Mouse (Mus musculus) lung, embryonic 15.5 days (tissue): Measurements from ENCODE around the gene Pla2g2c. TPM values are rescaled to one million over a fixed set of nuclear protein-coding genes. Genes with fewer than 3 reads are reported as not detected.

Experiments
- ATAC-seq: fragments of 200-750 bp; cut with Nextera tagmentation; 2 replicates; pipeline ENCODE4 v1.8.0; 2017; ENCODE audit warnings: moderate number of reproducible peaks, borderline replicate concordance; ENCODE audit not compliant: low FRiP score, low TSS enrichment; ENCODE audit errors: extremely low read depth
- H3K27ac ChIP-seq: fragments of 300-500 bp; sonication (generic); 2 replicates; pipeline ENCODE4 v1.5.1; 2015; ENCODE audit warnings: moderate library complexity, mild to moderate bottlenecking, inconsistent platforms
- H3K27me3 ChIP-seq: fragments of 300-500 bp; sonication (generic); 2 replicates; pipeline ENCODE4 v1.6.1; 2015; ENCODE audit warnings: inconsistent platforms
- H3K36me3 ChIP-seq: fragments of 300-500 bp; sonication (generic); 2 replicates; pipeline ENCODE4 v1.6.1; 2015; ENCODE audit warnings: inconsistent platforms
- H3K4me1 ChIP-seq: fragments of 300-500 bp; sonication (generic); 2 replicates; pipeline ENCODE4 v1.6.1; 2015; ENCODE audit warnings: inconsistent platforms
- H3K4me2 ChIP-seq: fragments of 300-500 bp; sonication (generic); 2 replicates; pipeline ENCODE4 v1.6.1; 2015; ENCODE audit warnings: inconsistent platforms, mild to moderate bottlenecking, moderate library complexity
- H3K4me3 ChIP-seq: fragments of 300-500 bp; sonication (generic); 2 replicates; pipeline ENCODE4 v1.5.1; 2015; ENCODE audit warnings: mild to moderate bottlenecking, inconsistent platforms
- H3K9ac ChIP-seq: fragments of 300-500 bp; sonication (generic); 2 replicates; pipeline ENCODE4 v1.6.1; 2015; ENCODE audit warnings: inconsistent platforms
- H3K9me3 ChIP-seq: fragments of 300-500 bp; sonication (generic); 2 replicates; pipeline ENCODE4 v1.6.1; 2016; ENCODE audit warnings: inconsistent platforms
- WGBS: fragments of 180-500 bp; shearing (Covaris S2); methylation state at CpG from one replicate; pipeline ENCODE4 v1.1.7; 2015; 5-methylcytosine and 5-hydroxymethylcytosine counted together
- polyA plus RNA-seq: library from polyadenylated mRNA; unstranded; fragments of >200 nt; fragmentation: Nextera tagmentation; extraction: Ambion mirVana; gene quantifications from 2 replicates; pipeline ENCODE4 v1.2.1, GENCODE M21; 2015

Gene Pla2g2c
- polyA plus RNA-seq, 1 experiment from 2014 or later = 0.30 TPM

DNA sequence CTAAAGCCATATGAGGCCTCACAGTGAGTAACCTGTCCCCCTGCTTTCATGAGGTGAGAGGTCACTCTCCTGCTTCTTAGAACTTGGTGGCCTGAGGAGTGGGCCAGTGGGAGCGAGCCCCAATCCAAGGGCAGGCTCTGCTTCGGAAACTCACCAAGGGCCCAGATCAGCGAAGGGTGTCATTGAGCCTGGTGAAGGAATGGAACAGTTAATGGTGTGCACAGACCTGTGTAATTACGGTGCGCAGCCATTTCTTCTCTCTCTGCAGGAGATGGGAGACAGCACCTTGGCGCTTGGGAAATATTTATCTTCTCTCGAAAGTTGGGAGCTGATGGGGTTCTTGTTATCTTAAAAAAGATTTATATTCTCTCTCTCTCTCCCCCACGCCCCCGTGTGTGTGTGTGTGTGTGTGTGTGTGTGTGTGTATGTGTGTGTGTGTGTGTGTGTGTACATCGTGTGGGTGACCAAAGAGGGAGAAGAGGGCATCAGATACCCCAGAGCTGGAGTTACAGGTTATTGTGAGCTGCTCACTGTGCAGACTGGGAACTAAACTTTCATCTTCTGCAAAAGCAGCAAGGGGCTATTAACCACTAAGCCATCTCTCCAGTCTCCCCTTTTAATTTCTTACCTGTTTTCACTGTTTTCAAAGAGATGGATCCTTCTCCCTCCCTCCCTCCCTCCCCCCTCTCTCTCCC is 27.3 kb upstream of the Pla2g2c start:
- Histone ChIP-seq H3K27ac (no peak overlapping the region), H3K27me3 (no peaks in the 10 kb centered on the region; the same call in 1 of the 2 replicates), H3K4me1 (no peaks in the 10 kb centered on the region), H3K4me2 (no peak overlapping the region), H3K9me3 (no peaks in the 10 kb centered on the region), H3K36me3 (no peaks in the 10 kb centered on the region), H3K4me3 (no peak overlapping the region), H3K9ac (no peak overlapping the region)
- ATAC-seq = no peak
- WGBS = 41% methylated on average over 10 of the region's 10 CpGs

DNA sequence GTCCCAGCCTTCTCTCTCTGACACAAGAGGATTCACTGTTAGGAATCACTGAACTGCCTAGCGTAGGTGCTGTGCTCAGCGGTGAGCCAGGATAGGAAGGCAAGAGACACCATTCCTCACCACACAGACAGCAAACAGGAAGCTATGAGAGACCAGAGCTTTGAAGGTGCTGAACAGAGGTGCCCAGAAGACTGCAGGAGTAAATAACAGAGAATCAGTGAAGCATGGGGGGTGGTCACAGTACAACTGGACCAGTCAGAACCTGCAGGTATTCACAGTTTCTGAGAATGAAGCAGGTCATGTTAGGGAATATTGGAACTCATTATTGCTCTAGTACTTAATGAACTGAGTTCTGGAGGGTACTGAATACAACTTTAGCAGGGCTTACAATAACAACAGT is 26.3 kb upstream of the Pla2g2c start:
- no peak overlapping the region for H3K27ac ChIP-seq
- no peak overlapping the region for H3K4me3 ChIP-seq
- no peaks in the 10 kb centered on the region for H3K9me3 ChIP-seq
- ATAC-seq = no peak
- H3K4me1 ChIP-seq = no peaks in the 10 kb centered on the region
- H3K4me2 ChIP-seq = no peak overlapping the region
- H3K27me3 ChIP-seq = no peaks in the 10 kb centered on the region; the same call in 1 of the 2 replicates
- no peaks in the 10 kb centered on the region for H3K36me3 ChIP-seq
- WGBS = 59% methylated on average over 2 of the region's 2 CpGs
- H3K9ac ChIP-seq = no peak overlapping the region

DNA sequence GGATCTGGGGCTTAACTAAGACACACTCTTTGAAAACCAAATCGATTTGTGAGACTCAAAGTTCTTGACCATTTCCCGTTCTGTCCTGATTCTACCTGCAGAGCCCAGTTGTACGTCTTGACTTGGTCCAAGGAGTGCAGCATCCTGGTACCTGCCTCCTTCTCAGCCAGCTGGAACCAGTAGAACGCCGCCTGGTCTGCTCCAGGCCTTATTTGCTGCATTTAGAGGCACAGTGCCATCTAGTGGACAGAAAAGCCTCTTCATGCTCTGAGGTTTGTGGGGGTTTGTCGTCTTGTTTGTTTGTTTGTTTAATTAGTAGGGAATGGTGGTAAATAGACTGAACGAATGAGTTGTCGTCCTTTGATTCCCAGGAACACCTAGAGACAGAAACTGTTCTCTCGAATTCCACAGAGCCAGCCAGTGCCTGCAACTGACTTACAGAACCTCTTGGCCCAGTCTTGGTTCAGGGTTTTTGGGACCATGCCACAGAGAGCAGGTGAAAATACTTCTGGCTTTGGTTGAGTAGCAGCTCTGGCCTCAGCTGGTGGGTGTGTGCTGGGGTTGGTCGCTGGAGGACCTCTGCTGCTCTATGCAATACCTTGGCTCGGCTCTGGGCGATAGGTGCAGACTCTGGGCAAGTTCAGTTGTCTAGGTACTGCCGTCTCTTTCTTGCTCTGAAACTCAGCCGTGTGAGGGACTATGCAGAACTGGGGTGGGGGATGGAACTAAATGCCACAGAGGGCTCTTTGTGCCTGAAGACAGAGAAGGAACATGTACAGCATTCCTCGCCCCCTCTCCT is 24.2 kb upstream of the Pla2g2c start:
- Histone ChIP-seq H3K9ac (no peak overlapping the region), H3K27ac (no peak overlapping the region), H3K36me3 (no peaks in the 10 kb centered on the region), H3K4me1 (no peaks in the 10 kb centered on the region), H3K9me3 (no peaks in the 10 kb centered on the region), H3K4me3 (no peak overlapping the region), H3K27me3 (no peaks in the 10 kb centered on the region; the same call in 1 of the 2 replicates), H3K4me2 (no peak overlapping the region)
- 20% methylated on average over 15 of the region's 15 CpGs for WGBS
- no peak for ATAC-seq

DNA sequence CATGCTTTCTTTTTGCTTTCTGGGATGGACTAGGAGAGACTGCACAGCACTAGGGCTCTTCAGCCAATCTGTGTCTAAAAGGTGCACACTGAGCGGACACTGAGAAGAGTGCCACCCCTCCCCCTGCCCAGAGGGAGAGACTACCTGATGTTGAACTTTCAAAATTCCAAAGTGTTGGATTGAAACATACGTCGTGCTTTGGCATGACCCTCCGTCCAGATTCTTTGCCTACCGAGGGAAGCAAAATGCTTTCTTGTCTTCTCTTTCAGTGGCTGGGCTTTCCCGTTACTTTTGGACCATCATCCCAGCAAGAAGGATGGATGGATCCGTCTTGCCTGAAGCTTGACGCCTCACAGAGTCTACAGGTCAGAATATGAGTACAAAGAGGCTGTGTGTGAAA is 23.5 kb upstream of the Pla2g2c start:
- Histone ChIP-seq H3K4me1 (no peaks in the 10 kb centered on the region), H3K4me3 (no peak overlapping the region), H3K4me2 (no peak overlapping the region), H3K27me3 (no peaks in the 10 kb centered on the region; the same call in 1 of the 2 replicates), H3K36me3 (no peaks in the 10 kb centered on the region), H3K9me3 (no peaks in the 10 kb centered on the region), H3K9ac (no peak overlapping the region), H3K27ac (no peak overlapping the region)
- no peak for ATAC-seq
- 55% methylated on average over 8 of the region's 8 CpGs for WGBS

DNA sequence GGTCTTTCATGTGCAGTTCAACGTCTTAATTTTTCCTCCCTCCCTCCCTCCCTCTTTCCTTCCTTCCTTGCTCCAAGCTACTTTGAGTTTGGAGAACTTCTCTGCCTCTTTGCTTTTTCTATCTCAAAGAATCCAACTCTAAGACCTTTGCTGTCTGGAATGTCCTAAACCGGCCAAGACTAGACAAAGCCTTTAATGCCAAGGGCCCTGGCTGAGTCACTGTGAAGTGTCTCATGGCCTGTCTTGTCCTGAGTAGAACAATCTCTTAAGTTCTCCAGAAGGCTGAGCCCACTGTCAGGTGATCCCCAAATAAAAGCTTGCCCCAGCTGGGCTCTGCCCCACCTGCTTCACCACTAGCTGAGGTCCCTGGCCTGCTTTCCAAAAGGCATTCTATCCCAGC is 22.6 kb upstream of the Pla2g2c start:
- H3K4me1 ChIP-seq = no peaks in the 10 kb centered on the region
- H3K9ac ChIP-seq = no peak overlapping the region
- 67% methylated on average over 2 of the region's 2 CpGs for WGBS
- H3K4me2 ChIP-seq = no peak overlapping the region
- no peaks in the 10 kb centered on the region for H3K9me3 ChIP-seq
- H3K36me3 ChIP-seq = no peaks in the 10 kb centered on the region
- H3K4me3 ChIP-seq = no peak overlapping the region
- no peaks in the 10 kb centered on the region; the same call in 1 of the 2 replicates for H3K27me3 ChIP-seq
- no peak for ATAC-seq
- no peak overlapping the region for H3K27ac ChIP-seq

DNA sequence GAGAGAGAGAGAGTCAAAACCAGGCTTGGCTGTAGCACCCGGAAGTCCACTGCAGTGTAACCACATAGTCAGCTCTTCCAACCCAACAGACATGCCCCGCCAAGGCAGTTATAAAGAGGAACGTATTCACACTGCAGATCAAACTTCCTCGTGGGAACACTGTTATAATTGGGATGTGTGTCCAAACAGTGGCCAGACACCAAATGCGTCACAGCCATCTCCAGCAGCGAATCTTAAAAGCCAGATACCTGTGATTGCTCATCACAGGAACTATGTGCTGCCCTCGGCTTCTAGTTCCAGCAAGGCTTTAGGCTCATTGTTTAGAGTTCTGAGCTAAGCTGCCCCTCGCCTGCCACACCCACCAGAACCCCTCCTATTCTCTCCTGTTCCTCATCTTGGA is 22.1 kb upstream of the Pla2g2c start:
- H3K4me1 ChIP-seq = no peaks in the 10 kb centered on the region
- H3K9ac ChIP-seq = no peak overlapping the region
- no peak overlapping the region for H3K4me3 ChIP-seq
- WGBS = 69% methylated on average over 8 of the region's 8 CpGs
- H3K9me3 ChIP-seq = no peaks in the 10 kb centered on the region
- H3K27ac ChIP-seq = no peak overlapping the region
- H3K4me2 ChIP-seq = no peak overlapping the region
- H3K36me3 ChIP-seq = no peaks in the 10 kb centered on the region
- H3K27me3 ChIP-seq = no peaks in the 10 kb centered on the region; the same call in 1 of the 2 replicates
- no peak for ATAC-seq

DNA sequence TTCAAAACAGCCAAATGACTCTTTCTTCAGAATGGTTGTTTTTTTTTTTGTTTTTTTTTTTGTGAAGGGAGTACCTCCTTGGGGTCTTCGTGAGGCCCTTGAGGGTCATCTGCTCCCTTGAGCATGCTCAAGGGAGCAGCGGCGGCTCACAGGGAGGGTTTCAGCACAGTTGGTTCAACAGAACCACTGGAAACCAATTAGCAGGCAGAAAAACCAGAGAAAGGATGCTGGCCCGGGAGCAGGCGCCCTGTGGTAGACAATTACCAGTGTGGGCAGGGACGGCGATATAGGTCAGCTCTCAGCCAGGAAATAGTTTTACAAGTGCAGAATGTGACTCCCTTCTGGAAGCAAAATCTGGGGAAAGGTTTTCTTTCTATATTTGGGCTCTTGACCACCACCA is 21.0 kb upstream of the Pla2g2c start:
- Histone ChIP-seq H3K4me2 (no peak overlapping the region), H3K4me1 (no peaks in the 10 kb centered on the region), H3K4me3 (no peak overlapping the region)

DNA sequence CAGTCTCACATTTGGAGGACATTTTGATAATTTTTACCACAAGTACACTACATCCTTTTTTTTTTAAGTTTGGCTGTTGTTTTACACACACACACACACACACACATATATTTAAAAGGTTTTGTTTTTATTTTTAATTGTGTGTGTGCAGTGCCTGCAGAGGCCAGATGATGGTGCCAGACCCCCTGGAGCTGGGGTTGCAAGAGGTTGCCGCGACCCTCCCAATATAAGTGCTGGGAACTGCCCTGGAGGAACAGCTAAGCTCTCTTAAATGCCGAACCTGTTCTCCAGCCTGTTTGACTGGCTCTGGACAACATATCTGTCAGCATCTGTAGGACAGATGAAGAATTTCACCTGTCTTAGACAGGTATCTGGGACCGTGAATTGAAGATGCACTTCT is 20.4 kb upstream of the Pla2g2c start:
- no peaks in the 10 kb centered on the region for H3K9me3 ChIP-seq
- H3K9ac ChIP-seq = no peak overlapping the region
- H3K4me3 ChIP-seq = no peak overlapping the region
- no peak for ATAC-seq
- WGBS = 80% methylated on average over 4 of the region's 4 CpGs
- no peaks in the 10 kb centered on the region for H3K36me3 ChIP-seq
- H3K27me3 ChIP-seq = no peaks in the 10 kb centered on the region; the same call in 1 of the 2 replicates
- H3K27ac ChIP-seq = no peak overlapping the region
- no peaks in the 10 kb centered on the region for H3K4me1 ChIP-seq
- H3K4me2 ChIP-seq = no peak overlapping the region

More for the DNA sequence above, 21.0 kb upstream of the Pla2g2c start:
- WGBS = 66% methylated on average over 7 of the region's 7 CpGs
- no peaks in the 10 kb centered on the region for H3K9me3 ChIP-seq
- H3K36me3 ChIP-seq = no peaks in the 10 kb centered on the region
- ATAC-seq = no peak
- H3K27me3 ChIP-seq = no peaks in the 10 kb centered on the region; the same call in 1 of the 2 replicates
- no peak overlapping the region for H3K27ac ChIP-seq
- H3K9ac ChIP-seq = no peak overlapping the region

DNA sequence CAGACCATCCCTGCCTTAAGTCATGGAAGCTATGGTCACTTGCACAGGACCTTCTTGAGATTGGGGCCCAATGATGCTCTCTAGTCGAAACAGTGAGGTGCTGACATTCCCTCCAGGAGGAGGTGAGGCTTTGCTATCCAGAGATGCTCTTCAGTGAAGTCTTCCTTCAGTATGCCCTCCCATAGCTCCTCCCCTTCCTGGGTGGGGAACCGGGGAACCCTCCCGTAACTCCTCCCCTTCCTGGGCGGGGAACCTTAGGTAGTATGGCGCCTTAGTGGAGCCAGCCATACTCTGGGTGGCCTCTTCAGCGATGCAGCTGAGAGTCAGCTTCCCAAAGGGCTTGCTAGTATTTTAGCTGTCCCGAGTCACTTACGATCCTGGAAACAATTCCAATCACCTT is 18.0 kb upstream of the Pla2g2c start:
- Histone ChIP-seq H3K27me3 (peaks cover 3% of the 10 kb centered on the region; the same call in 1 of the 2 replicates), H3K4me1 (no peaks in the 10 kb centered on the region), H3K4me2 (no peak overlapping the region), H3K9me3 (no peaks in the 10 kb centered on the region), H3K27ac (no peak overlapping the region), H3K36me3 (no peaks in the 10 kb centered on the region), H3K4me3 (no peak overlapping the region), H3K9ac (no peak overlapping the region)
- 89% methylated on average over 8 of the region's 8 CpGs for WGBS
- ATAC-seq = no peak

DNA sequence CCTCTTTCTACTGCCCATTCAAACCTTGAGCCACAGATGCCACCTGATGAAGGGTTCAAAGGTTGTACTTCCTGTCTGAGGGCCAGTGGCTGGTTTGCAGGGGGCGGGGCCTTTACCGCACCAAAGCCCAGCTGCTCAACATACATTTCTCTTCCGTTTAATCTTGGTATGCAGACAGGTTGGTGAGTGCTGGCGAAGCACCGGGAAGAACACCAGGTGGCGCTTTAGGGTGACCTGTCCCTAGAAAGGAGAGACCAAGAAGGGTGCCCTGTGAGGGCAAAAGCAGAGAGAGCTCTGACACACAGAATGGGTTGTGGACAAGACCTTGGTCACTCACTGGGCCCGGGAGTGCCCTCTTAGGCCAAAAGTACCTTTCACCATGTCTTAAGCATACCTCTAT is 16.0 kb upstream of the Pla2g2c start:
- Histone ChIP-seq H3K27me3 (peaks cover 3% of the 10 kb centered on the region; the same call in 1 of the 2 replicates), H3K36me3 (no peaks in the 10 kb centered on the region), H3K9me3 (no peaks in the 10 kb centered on the region), H3K9ac (no peak overlapping the region), H3K4me1 (no peaks in the 10 kb centered on the region), H3K27ac (no peak overlapping the region), H3K4me3 (no peak overlapping the region), H3K4me2 (no peak overlapping the region)
- WGBS = 4% methylated on average over 7 of the region's 7 CpGs
- no peak for ATAC-seq

DNA sequence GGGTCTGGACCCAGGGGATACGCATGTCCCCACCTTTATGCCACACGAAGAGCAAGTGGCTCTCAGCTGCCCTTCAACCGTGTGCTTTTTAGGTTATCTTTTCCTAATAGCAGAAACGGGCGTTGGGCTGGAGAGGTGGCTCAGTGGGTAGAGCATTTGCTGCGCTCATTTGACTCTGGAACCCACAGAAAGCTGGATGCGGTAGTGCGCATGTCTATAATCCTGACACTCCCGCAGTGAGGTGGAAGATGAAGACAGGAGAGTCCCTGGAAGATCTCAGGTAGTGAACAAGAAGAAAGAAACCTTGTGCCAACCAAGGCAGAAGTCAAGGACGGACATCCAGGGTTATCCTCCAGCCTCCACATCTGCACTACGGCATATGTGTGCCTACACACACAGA is 15.3 kb upstream of the Pla2g2c start:
- no peaks in the 10 kb centered on the region for H3K9me3 ChIP-seq
- no peak for ATAC-seq
- WGBS = 80% methylated on average over 11 of the region's 11 CpGs
- no peaks in the 10 kb centered on the region for H3K4me1 ChIP-seq
- H3K4me3 ChIP-seq = no peak overlapping the region
- no peak overlapping the region for H3K4me2 ChIP-seq
- H3K9ac ChIP-seq = no peak overlapping the region
- no peak overlapping the region for H3K27ac ChIP-seq
- H3K36me3 ChIP-seq = no peaks in the 10 kb centered on the region
- H3K27me3 ChIP-seq = peaks cover 3% of the 10 kb centered on the region; the same call in 1 of the 2 replicates

DNA sequence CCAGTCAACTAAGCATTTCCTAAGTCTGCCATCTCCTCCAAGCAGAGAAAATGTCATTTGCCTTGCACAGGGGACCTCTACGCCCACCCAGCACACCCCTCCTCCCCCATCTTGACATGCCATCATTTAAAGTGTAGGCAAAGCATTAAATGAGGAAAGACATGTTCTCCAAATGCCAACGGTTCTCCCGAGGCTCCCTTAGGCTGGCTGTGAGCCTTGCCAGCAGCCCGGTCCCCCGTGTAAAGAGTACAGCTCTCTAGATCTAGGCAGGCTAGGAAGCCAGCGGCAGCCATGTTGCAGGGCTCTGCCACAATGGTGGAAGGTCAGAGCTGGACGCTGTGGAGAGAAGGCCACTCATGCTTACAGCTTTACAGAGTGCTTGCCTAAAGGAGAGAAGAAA is 14.6 kb upstream of the Pla2g2c start:
- Histone ChIP-seq H3K27me3 (peaks cover 3% of the 10 kb centered on the region; the same call in 1 of the 2 replicates), H3K27ac (no peak overlapping the region), H3K9me3 (no peaks in the 10 kb centered on the region), H3K4me1 (no peaks in the 10 kb centered on the region), H3K4me3 (no peak overlapping the region), H3K36me3 (no peaks in the 10 kb centered on the region), H3K4me2 (no peak overlapping the region), H3K9ac (no peak overlapping the region)
- 68% methylated on average over 7 of the region's 7 CpGs for WGBS
- no peak for ATAC-seq
